Mouse (Mus musculus): ENCODE measurements around the gene Atf3.

DNA sequence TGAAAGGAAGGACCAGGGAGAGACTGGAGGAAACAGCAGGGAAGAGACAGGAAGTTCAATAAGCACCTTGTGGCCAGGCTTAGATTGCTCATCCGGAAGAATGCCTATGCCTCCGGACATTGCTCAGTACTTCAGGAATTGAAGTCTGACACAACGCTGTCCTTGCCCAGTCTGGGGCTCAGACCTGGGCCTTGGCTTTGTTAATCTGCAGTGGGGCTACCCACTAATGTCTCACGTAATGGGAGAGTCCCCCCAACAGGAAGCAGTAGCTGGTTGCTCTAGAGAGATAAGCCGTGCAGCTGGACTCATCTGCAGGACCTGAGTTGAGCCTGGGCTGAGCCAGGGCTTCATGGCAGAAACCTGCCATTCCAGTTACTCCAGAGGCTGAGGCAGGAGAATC, 84.9 kb downstream of the Atf3 start:
- TF ChIP-seq CTCF (IDR thresholded peaks at IDR 0.05) (0 out of 2 replicates have a peak, but pooled peaks have one; percentile 10), EP300 (IDR thresholded peaks at IDR 0.05) (no peak)

All from lung, postnatal 0 days (tissue).